Mouse (Mus musculus) embryonic facial prominence, embryonic 14.5 days (tissue): Measurements from ENCODE around the gene Gm11562. TPM values are rescaled to one million over a fixed set of nuclear protein-coding genes. Genes with fewer than 3 reads are reported as not detected.

Experiments used
- ATAC-seq: fragments of 200-750 bp; cut with Nextera tagmentation; 2 replicates; pipeline ENCODE4 v1.8.0; 2017; ENCODE audit warnings: low read depth, moderate number of reproducible peaks, moderate TSS enrichment
- DNase-seq: peaks from one replicate; pipeline ENCODE4 v3.0.0-alpha.2; 2015; ENCODE audit warnings: low spot score
- H3K27ac ChIP-seq: fragments of 300-500 bp; sonication (generic); replicated peaks from 2 replicates; pipeline ENCODE4 v1.5.1; 2014; ENCODE audit warnings: low read depth, mild to moderate bottlenecking, low read length, moderate library complexity
- H3K27me3 ChIP-seq: fragments of 300-500 bp; sonication (generic); replicated peaks from 2 replicates; pipeline ENCODE4 v1.6.1; 2014; ENCODE audit warnings: low read length; ENCODE audit not compliant: control insufficient read depth, insufficient read depth
- H3K36me3 ChIP-seq: fragments of 300-500 bp; sonication (generic); 2 replicates; pipeline ENCODE4 v1.6.1; 2014; ENCODE audit warnings: low read length, mixed read lengths; ENCODE audit not compliant: control insufficient read depth, insufficient read depth
- H3K4me1 ChIP-seq: fragments of 300-500 bp; sonication (generic); 2 replicates; pipeline ENCODE4 v1.6.1; 2014; ENCODE audit warnings: antibody characterized with exemption, low read length; ENCODE audit not compliant: control insufficient read depth, insufficient read depth
- H3K4me2 ChIP-seq: fragments of 300-500 bp; sonication (generic); 2 replicates; pipeline ENCODE4 v1.6.1; 2014; ENCODE audit warnings: low read depth, mild to moderate bottlenecking, low read length, moderate library complexity, mixed read lengths
- H3K4me3 ChIP-seq: fragments of 300-500 bp; sonication (generic); 2 replicates; pipeline ENCODE4 v1.5.1; 2014; ENCODE audit warnings: low read depth, mild to moderate bottlenecking, low read length
- H3K9ac ChIP-seq: fragments of 300-500 bp; sonication (generic); 2 replicates; pipeline ENCODE4 v1.6.1; 2014; ENCODE audit warnings: low read depth, mild to moderate bottlenecking, low read length, moderate library complexity, mixed read lengths
- H3K9me3 ChIP-seq: fragments of 300-500 bp; sonication (generic); 2 replicates; pipeline ENCODE4 v1.6.1; 2016; ENCODE audit warnings: low read length; ENCODE audit not compliant: control insufficient read depth
- WGBS: fragments of 180-500 bp; shearing (Covaris S2); extraction: QIAGEN DNeasy Blood & Tissue Kit; methylation state at CpG from one replicate; pipeline ENCODE4 v1.1.7; 2014; 5-methylcytosine and 5-hydroxymethylcytosine counted together
- polyA plus RNA-seq: library from polyadenylated mRNA; unstranded; fragments of >200 nt; fragmentation: Nextera tagmentation; extraction: Ambion mirVana; gene quantifications from 2 replicates; pipeline ENCODE4 v1.2.1, GENCODE M21; 2014

Gene Gm11562
- polyA plus RNA-seq, 1 experiment from 2014 or later: not detected

GRCm38 (mm10) chr11:99580636-99581035 is 39.6 kb downstream of the Gm11562 start, which contains the start of gene Krtap1-5:
Gene Krtap1-5 (minus strand): TSS chr11:99581016.
- ATAC-seq (no peak), DNase-seq (no peak)
- Histone ChIP-seq H3K4me3 (no peak within 1 kb of the TSS), H3K4me1 (no peaks in the 10 kb centered on the region), H3K36me3 (no peaks in the 10 kb centered on the region), H3K27me3 (no peaks in the 10 kb centered on the region), H3K9me3 (no peaks in the 10 kb centered on the region), H3K4me2 (no peak within 1 kb of the TSS), H3K9ac (no peak within 1 kb of the TSS), H3K27ac (no peak within 1 kb of the TSS)
- 87% methylated on average over 6 of the region's 6 CpGs for WGBS

- WGBS: 3% methylated on average over 7 of the region's 7 CpGs
- H3K9ac ChIP-seq: no peak overlapping the region
- H3K4me3 ChIP-seq: no peak overlapping the region
- H3K27ac ChIP-seq: no peak overlapping the region
- DNase-seq (peak; percentile 77), ATAC-seq (peak; percentile 87)
- no peaks in the 10 kb centered on the region for H3K9me3 ChIP-seq
- no peaks in the 10 kb centered on the region for H3K27me3 ChIP-seq
- peak overlapping the region; percentile 30 for H3K4me2 ChIP-seq
- no peaks in the 10 kb centered on the region for H3K36me3 ChIP-seq
- no peaks in the 10 kb centered on the region for H3K4me1 ChIP-seq
These were observed 46.1 kb downstream of the Gm11562 start for GRCm38 (mm10) chr11:99574106-99574505.

GRCm38 (mm10) chr11:99573164-99573563 is 47.1 kb downstream of the Gm11562 start:
- no peak overlapping the region for H3K4me3 ChIP-seq
- H3K4me2 ChIP-seq: no peak overlapping the region
- H3K36me3 ChIP-seq: no peaks in the 10 kb centered on the region
- H3K9me3 ChIP-seq: no peaks in the 10 kb centered on the region
- no peaks in the 10 kb centered on the region for H3K27me3 ChIP-seq
- H3K4me1 ChIP-seq: no peaks in the 10 kb centered on the region
- no peak overlapping the region for H3K9ac ChIP-seq
- WGBS: 58% methylated on average over 4 of the region's 4 CpGs
- H3K27ac ChIP-seq: no peak overlapping the region
- no peak for DNase-seq
- no peak for ATAC-seq

Other genes starting within 250 kb of the Gm11562 start
- gene Krt28, start 245.5 kb downstream of the Gm11562 start, polyA plus RNA-seq: 2.8 and 3.4 TPM in 2 replicates
- 76.8 and 167 TPM in 2 replicates for gene Krt10, start 231.1 kb downstream of the Gm11562 start, polyA plus RNA-seq
- gene Krt12, start 198.2 kb downstream of the Gm11562 start, polyA plus RNA-seq: 0.22 TPM in 1 of 2 replicates, not detected in the other
- gene Krt20, start 182.3 kb downstream of the Gm11562 start, polyA plus RNA-seq: 0.33 TPM in 1 of 2 replicates, not detected in the other
- gene Krt23, start 127.3 kb downstream of the Gm11562 start, polyA plus RNA-seq: 8.7 and 11.9 TPM in 2 replicates
- gene Krt39, start 99.1 kb downstream of the Gm11562 start, polyA plus RNA-seq: not detected in 2 replicates
- not detected in 2 replicates for gene Krt40, start 77.3 kb downstream of the Gm11562 start, polyA plus RNA-seq
- gene Krtap3-3, start 69.6 kb downstream of the Gm11562 start, polyA plus RNA-seq: 1.0 TPM in 1 of 2 replicates, not detected in the other
- not detected in 2 replicates for gene Krtap3-2, start 63.6 kb downstream of the Gm11562 start, polyA plus RNA-seq
- not detected in 2 replicates for gene Gm11939, start 61.0 kb downstream of the Gm11562 start, polyA plus RNA-seq
- gene Krtap3-1, start 53.8 kb downstream of the Gm11562 start, polyA plus RNA-seq: 0.51 TPM in 1 of 2 replicates, not detected in the other
- not detected in 2 replicates for gene Krtap1-5, start 39.4 kb downstream of the Gm11562 start, polyA plus RNA-seq
- gene Krtap1-4, start 36.8 kb downstream of the Gm11562 start, polyA plus RNA-seq: not detected in 2 replicates
- 0.26 TPM in 1 of 2 replicates, not detected in the other for gene Krtap1-3, start 29.1 kb downstream of the Gm11562 start, polyA plus RNA-seq
- gene Krtap9-3, start 22.3 kb downstream of the Gm11562 start, polyA plus RNA-seq: not detected in 2 replicates
- not detected in 2 replicates for gene Gm11938, start 17.1 kb downstream of the Gm11562 start, polyA plus RNA-seq
- not detected in 2 replicates for gene Gm11937, start 10.2 kb downstream of the Gm11562 start, polyA plus RNA-seq
- 0.54 TPM in 1 of 2 replicates, not detected in the other for gene Krtap2-4, start 5.6 kb downstream of the Gm11562 start, polyA plus RNA-seq
- gene Krtap4-1, start 7.8 kb upstream of the Gm11562 start, polyA plus RNA-seq: not detected in 2 replicates
- not detected in 2 replicates for gene Krtap4-2, start 14.6 kb upstream of the Gm11562 start, polyA plus RNA-seq
- 0.29 TPM in 1 of 2 replicates, not detected in the other for gene Krtap4-7, start 23.7 kb upstream of the Gm11562 start, polyA plus RNA-seq
- not detected in 2 replicates for gene Gm11555, start 29.8 kb upstream of the Gm11562 start, polyA plus RNA-seq
- 0.17 TPM in 1 of 2 replicates, not detected in the other for gene Gm11563, start 38.5 kb upstream of the Gm11562 start, polyA plus RNA-seq
- not detected in 2 replicates for gene Krtap4-6, start 45.5 kb upstream of the Gm11562 start, polyA plus RNA-seq
- not detected in 2 replicates for gene Gm14190, start 70.3 kb upstream of the Gm11562 start, polyA plus RNA-seq
- gene Gm14180, start 113.9 kb upstream of the Gm11562 start, polyA plus RNA-seq: not detected in 2 replicates
- gene Gm11595, start 152.5 kb upstream of the Gm11562 start, polyA plus RNA-seq: not detected in 2 replicates
- gene Krtap4-8, start 160.3 kb upstream of the Gm11562 start, polyA plus RNA-seq: not detected in 2 replicates
- gene Krtap4-9, start 164.8 kb upstream of the Gm11562 start, polyA plus RNA-seq: not detected in 2 replicates
- gene Gm11596, start 173.0 kb upstream of the Gm11562 start, polyA plus RNA-seq: not detected in 2 replicates
- gene Gm11569, start 178.5 kb upstream of the Gm11562 start, polyA plus RNA-seq: not detected in 2 replicates
- not detected in 2 replicates for gene Gm11554, start 184.0 kb upstream of the Gm11562 start, polyA plus RNA-seq
- not detected in 2 replicates for gene Krtap4-13, start 189.5 kb upstream of the Gm11562 start, polyA plus RNA-seq
- not detected in 2 replicates for gene Gm11564, start 195.2 kb upstream of the Gm11562 start, polyA plus RNA-seq
- gene 2300003K06Rik, start 217.6 kb upstream of the Gm11562 start, polyA plus RNA-seq: not detected in 2 replicates
- gene Krtap4-16, start 231.2 kb upstream of the Gm11562 start, polyA plus RNA-seq: not detected in 2 replicates
- not detected in 2 replicates for gene Gm11568, start 237.5 kb upstream of the Gm11562 start, polyA plus RNA-seq
- gene Gm11559, start 244.0 kb upstream of the Gm11562 start, polyA plus RNA-seq: not detected in 2 replicates